Mouse (Mus musculus) spleen, postnatal 10 days (tissue): ENCODE data around the gene Lmtk2.

Experiments used
- DNase-seq, 2 experiments: peaks; one replicate each; pipeline ENCODE4 v3.0.0; 2021 to 2022; ENCODE audit warnings: low spot score in 2 of 2

Lmtk2 gene

GRCm38 (mm10) chr5:144218061-144218460, 117.8 kb downstream of the Lmtk2 start:
- no peak for DNase-seq

GRCm38 (mm10) chr5:144219306-144219705, 119.1 kb downstream of the Lmtk2 start:
- DNase-seq: no peak

- DNase-seq: no peak
Measured at GRCm38 (mm10) chr5:144219936-144220335, 119.7 kb downstream of the Lmtk2 start.

- DNase-seq: no peak
Measured at GRCm38 (mm10) chr5:144221305-144221704, 121.1 kb downstream of the Lmtk2 start.

GRCm38 (mm10) chr5:144222811-144223502, 122.7 kb downstream of the Lmtk2 start:
- DNase-seq: peak in 1 of 2 experiments; percentile 35

GRCm38 (mm10) chr5:144223503-144223862, 123.2 kb downstream of the Lmtk2 start, which contains the start of gene Tecpr1:
Tecpr1 (minus strand) TSS chr5:144223615.
- peak; percentile 77 to 91 for DNase-seq

- DNase-seq: no peak
Measured at GRCm38 (mm10) chr5:144223899-144224816, 123.9 kb downstream of the Lmtk2 start.

GRCm38 (mm10) chr5:144226220-144226619, 126.0 kb downstream of the Lmtk2 start:
- no peak for DNase-seq

GRCm38 (mm10) chr5:144230216-144230615, 130.0 kb downstream of the Lmtk2 start:
- no peak for DNase-seq

- no peak for DNase-seq
Measured at GRCm38 (mm10) chr5:144231410-144231809, 131.2 kb downstream of the Lmtk2 start.

- DNase-seq: no peak
Measured at GRCm38 (mm10) chr5:144232531-144232930, 132.3 kb downstream of the Lmtk2 start.

GRCm38 (mm10) chr5:144234222-144234621, 134.0 kb downstream of the Lmtk2 start:
- no peak for DNase-seq

- no peak for DNase-seq
Measured at GRCm38 (mm10) chr5:144234714-144235113, 134.5 kb downstream of the Lmtk2 start.
